Mouse (Mus musculus) heart, postnatal 4 days (tissue): ENCODE measurements around the gene Obsl1. TPM values are rescaled to one million over a fixed set of nuclear protein-coding genes. Genes with fewer than 3 reads are reported as not detected.

ENCODE experiments used
- DNase-seq: peaks from one replicate; pipeline ENCODE4 v3.0.0; 2021
- total RNA-seq, 2 experiments: library from RNA; stranded (reverse); gene quantifications; 2 replicates each; pipeline ENCODE4 v1.2.3; 2021

Obsl1 gene
- total RNA-seq, 2 experiments from 2014 or later: 196 to 210 TPM

DNA sequence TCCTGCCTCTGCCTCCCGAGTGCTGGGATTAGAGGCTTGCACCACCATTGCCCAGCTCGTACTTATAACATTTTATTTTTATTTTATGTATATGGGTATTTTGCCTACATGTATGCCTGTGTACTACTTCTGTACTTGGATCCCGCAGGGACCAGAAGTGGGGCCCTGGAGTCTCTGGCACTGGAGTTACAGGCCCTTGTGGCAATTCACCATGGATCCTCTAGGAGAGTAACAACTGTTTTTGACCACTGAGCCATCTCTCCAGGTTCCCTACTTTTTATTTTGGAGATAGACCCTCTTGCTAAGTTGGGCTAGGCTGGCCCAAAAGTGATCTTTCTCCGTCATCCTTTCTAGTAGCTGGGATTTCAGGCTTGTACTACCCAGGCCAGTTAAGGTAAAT lies 12.2 kb upstream of the Obsl1 start:
- no peak for DNase-seq

DNA sequence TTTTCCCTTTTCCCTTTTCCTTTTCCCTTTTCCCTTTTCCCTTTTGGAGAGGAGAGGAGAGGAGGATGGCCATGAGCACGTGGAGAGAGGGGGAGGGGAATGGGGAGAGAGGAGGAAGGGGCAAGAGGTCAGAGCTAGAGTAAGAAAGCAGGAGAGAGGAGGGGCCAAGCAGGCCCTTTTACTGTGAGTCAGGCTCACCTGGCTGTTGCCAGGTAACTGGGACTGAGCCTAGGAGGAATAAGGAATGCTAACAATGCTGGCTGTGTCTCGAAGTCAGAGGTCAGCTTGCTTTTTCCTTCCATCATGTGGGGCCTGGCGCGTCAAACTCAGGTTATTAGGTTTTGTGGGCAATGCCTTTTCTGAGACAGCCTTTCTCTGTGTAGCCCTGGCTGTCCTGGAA lies 11.7 kb upstream of the Obsl1 start:
- no peak for DNase-seq

DNA sequence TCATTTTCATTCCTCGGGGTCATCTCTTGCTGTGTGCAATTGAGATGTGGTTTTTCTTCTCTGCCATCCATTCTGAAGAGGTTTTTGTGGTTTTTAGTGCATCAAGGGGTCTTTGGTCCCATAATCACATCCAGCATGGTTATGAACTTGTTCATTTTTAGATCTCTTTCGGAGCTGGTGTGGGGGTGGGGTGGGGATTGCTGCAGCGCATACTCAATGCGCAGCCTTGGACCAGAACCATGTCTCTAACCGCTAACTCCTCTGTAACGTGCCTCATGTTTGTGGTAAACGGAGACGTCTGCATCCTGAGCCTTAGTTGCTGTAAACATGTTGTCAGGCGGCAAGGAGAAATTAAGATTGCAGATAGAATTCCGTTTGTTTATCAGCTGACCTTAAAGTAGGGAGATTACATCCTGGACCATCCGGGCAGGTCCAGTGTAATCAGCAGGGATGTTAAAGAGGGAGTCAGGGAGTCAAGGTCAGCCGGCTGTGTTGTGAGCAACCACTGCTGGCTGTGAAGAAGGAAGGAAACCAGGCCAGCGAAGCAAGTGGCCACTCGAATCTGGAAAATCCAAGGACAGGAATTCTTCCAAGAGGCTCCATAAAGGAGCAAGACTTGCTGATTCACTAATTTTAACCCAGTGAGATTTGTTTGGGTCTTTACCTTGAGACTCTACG lies 10.6 kb upstream of the Obsl1 start:
- peak; percentile 23 for DNase-seq

DNA sequence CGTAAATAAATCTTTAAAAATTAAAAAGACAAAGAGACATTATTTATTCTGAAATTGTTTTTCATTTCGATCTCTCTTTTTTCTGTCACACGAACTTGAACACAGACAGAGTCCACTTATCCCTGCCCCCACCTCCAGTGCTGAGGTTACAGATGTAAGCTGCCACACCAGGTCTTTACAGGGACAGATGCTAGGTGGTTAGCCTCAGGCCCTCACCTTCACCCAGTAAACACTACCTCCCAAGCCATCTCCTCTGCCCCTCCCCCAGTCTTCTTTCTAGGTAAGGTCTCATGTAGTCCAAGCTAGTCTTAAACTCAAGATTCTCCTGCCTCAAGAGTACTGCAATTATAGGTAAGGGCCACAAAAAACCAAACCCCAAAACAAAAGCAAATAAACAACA lies 6.3 kb upstream of the Obsl1 start:
- no peak for DNase-seq

DNA sequence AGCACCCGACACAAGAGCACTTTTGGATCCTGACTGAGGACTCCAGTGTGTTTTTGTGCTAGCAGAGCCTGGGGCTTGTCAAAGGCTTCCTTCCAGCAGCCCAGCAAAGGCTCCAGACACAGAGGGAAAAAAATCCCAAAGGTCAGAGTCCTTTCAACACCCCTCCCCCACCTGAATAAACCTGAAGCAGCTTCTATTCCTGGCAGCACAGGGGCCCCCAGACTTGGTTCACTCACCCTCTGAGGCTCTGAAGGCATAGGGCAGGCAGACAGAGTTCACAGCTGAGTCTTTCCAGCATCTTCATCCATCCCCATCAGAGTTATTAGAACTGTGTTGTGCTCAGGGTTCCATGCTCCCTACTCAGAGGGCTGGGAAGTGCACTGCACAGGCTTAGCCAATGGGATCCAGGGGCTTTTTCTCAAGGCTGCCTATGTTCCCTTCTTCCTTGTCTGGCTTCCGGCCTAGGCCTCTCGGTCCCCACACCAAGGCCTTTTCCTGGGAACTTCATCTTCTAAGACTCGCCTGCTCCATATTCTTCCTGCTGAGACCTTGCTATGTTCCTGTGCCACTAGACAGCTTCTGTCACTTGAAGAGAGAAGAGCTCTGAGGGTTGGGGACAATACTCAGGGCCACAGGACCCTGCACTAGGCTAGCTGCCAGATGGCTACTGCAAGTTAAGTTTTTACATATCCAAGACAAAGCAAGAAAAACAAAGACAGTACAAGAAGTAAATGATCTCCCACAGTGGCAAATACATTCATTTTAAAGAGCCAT lies 5.4 kb upstream of the Obsl1 start:
- DNase-seq: peak; percentile 51

DNA sequence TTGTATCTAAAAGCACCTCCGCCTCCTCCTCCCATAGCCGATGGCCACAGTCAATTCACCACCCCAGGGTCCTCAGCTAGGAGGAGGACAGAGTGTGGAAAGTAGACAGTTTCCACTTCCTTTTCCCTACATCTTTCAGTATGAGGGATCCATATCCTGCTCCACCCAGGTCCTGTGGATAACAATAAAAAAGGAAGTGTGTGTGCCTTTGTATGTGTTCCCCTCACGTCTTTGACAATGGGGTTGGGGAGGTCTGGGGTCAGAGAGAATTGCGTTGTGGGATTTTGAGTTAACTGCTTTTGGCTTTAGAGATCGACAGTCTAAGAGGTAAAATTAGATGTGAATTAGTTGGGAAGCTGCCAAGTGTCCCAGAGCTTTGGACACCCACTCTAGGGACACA lies 3.9 kb upstream of the Obsl1 start:
- peak; percentile 30 for DNase-seq

DNA sequence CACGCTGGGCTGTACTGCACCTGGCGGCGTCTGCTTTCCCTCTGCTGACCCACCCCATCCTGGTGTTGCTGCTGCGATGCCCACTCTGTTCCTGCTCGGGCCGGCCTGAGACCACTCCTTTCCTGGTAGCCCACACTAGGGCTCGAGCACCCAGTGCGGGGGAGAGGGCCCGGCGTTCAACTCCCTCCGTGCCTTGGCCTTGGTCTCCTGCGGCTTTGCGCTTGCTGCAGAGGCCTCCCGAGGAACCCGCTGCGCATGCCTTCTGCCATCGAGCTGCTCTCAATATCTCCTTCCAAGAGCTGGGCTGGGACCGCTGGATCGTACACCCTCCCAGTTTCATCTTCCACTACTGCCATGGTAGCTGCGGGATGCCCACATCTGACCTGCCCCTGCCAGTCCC lies 3.3 kb upstream of the Obsl1 start:
- DNase-seq: no peak

DNA sequence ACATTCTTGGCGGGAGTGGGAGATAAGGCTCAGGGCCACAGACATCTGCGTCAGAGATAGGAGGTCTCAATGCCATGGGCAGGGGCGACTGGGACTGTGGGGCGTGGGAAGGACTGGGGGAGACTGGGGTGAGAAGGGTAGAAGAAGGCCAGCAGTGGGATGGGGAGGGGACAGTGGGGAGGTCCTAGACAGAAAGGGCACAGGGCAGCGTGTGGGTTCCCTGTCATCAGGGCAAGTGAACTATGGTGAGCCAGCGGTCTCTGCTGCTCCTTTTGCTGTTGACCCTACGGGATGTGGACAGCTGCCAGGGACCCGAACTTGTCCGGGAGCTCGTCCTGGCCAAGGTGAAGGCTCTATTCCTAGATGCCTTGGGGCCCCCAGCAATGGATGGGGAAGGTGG lies 754 bp upstream of the Obsl1 start, which contains the start of gene Inha:
TSS of gene Inha (plus strand) at position 72 of the 400 bp plus-strand sequence.
- DNase-seq: peak; percentile 52

DNA sequence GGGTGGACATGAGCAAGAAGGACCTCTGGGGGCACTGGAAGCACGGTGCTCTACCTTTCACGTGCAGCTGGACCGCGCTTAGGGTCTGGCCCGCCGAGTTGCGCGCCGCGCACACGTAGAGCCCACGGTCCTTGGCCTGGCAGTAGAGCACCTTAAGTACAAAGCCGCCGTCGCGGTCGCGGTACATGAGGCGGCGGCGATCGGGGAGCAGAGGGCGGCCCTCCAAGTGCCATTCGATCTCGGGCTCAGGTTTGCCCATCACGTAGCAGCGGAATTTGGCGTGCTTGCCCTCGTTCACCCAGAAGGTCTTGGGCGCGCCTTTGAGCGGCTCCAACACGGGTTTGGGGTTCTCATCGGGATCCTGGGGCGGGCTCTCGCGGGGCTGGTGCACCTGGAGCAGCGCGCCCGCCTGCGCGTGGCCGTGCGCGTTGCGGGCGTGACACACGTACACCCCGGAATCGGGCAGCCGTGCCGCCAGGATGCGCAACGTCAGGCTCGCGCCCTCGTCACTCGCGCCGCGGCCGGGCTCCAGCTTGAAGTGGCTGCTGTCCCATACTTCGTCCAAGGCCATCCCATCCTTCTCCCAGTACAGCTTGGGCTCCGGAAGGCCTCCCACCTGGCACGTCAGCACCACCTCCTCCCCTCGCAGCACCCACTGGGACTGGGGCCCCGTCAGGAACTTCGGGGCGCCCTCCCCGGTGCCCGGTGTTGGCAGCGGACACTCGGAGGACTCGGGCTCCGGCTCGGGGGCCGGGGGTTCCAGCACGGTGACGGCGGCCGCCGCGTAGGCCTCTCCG lies 895 bp downstream of the Obsl1 start:
- DNase-seq: peak; percentile 80

DNA sequence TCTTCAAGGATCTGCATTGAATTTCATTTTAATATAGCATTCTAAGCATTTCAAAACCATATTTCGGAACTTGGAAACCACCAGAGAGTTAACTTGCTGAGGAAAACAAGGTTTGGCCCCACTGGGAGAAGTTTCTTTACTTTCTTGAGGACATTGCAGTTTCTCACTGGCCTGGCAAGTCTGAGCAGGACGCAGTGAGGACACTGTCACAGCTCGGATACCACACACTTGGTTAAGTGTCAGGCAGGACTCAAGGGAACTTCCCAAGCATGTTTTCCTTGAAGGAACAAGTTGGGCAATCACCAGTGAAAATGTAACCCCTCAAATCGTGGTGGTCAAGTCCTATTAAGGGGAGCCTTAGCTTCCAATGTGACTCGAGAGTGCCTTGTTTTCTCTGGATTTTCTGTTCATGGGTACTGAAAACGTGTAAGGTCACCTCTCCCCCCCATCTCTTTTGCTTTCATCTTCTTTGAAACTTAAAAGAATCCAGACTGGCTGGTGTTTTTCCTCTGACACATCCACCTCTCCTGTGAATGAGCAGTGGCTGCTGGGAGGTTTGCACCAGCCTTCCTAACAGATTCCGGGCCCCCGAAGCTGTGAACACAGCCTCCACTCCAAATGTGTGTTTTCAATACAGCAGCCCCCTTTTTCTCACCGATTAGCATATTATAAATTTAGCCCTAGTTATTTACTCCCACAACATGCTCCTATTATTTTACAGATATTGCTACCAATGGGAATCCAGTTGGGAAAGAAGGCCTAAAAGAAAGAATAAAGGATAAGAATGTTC lies 1.8 kb downstream of the Obsl1 start:
- no peak for DNase-seq

DNA sequence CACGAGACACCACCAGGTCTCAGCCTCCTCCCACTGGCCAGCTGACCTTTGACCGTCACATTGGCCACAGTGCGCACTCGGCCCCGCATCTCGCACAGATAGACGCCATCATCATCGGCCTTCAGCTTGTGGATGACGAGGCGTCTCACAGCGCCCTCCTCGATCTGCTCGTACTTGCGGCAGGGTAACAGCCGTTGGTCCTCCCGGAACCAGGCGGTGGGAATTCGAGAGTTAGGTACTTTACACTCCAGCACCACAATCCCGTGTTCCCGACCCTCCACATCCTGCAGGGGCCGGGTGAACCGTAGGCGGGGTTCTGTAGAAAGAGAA lies 2.6 kb downstream of the Obsl1 start:
- no peak for DNase-seq

DNA sequence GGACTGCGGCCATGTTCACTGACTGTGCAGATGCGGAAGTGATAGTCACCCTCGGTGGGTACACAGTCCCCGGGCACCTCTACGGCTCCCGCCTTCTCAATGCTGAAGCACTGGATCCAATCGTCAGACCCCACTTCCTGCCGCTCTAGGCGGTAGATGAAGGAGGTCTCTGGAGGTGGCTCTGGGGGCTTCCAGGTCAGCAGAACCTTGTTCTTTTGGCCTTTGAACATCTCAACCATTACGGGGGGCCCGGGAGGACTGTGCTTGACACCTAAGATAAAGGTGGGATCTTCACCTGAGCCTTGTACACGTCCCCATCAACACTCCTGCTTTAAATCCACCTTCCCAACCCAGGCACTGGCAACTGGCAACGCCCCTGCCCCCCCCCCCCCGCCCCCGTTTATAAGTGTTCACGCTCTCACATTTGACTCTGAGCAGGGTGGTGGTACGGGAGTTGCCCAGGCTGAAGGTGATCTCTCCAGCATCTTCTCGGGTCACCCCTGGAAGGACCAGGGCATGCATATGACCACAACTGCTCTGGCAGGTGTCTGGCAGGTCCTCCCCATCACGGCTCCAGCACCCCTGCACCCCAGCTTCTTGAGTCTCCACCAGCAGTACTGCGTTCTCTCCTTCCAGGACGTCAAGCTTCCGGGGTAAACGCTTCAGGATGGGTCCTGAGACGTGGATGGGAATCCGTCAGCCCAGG lies 3.2 kb downstream of the Obsl1 start:
- no peak for DNase-seq

DNA sequence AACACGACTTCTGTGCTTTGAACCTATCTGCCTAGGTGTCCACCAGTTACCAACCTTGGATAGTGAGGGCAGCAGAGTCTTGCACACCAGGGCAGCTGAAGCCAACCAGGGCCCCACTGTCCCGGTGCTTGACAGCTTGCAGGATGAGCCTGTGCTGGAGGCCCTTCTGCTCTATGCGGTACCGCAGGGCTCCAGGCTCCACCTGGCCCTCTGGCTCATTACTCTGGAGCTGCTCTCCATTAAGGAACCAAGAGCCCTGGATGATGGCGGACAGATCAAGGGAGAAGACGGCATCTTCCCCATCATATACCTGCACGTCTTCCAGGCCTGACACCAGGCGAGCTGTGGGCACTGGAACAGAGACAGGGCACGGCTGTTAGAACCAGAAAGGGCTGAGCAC lies 4.3 kb downstream of the Obsl1 start:
- no peak for DNase-seq

DNA sequence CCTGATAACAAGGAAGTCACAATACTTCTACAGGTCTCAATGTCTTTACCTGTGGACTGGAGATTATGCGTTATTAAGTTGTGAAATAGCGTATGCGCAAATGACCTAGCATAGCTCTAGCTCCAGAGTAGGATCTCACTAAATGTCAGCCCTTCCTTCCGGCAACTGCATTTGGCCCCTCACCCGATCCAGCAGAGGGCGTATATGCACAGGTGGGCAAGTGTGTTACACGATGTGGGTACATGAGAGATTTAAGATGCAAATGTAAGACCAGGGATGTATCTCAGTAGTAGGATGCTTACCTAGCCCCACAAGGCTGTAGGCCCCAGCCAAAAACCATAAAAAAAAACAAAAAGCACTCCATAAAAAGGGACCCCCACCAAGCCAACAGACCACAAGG lies 6.8 kb downstream of the Obsl1 start:
- no peak for DNase-seq

DNA sequence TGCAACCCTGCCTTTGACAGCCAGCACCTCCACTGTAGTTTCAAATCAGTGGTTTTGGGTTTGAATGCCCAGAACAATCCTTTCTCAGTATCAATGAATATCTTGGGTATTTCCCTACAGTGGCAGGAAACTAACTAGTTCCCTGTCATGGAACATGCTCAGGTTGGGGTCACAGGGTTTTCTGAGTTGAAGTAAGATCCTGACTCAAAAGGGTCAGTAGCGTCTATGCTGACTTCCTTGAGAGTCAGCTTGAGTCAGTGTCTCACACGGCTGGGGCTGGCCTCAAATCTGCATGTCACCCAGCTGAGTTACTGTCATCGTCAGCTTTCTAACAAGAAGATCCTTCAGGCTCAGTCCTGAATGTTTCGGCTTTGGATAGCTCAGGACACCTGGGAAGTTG lies 7.4 kb downstream of the Obsl1 start:
- DNase-seq: no peak

DNA sequence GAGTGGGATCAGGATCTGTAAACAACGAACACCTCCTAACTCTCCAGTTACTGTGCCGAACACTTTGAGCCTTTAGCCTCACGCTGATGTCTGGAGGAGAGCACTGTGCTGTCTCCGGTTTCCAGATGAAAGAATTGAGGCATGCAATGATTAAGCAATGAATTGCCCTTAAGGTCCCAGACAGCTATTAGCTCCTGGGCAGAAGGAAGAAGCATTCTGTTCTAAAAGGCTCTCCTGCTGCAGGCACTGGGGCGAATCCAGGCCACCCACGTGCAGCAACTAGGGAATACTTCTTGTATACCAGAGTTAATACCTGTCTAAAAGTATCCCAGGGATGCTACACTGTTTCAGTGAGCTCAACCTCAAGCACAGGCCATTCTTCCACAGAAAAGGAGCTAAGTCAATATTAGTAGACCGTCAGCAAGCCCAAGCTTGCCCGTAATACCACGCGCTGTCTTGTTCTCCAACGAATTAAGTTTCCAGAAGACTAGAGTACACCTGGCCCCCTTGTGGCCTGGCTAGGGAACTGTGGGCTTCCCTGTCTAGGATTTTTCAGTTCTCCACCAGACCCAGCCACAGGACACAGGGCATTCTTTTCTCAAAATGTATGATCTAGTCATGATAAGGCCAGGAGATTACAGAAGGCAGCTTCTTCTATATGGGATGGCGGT lies 11.2 kb downstream of the Obsl1 start:
- peak; percentile 57 for DNase-seq

DNA sequence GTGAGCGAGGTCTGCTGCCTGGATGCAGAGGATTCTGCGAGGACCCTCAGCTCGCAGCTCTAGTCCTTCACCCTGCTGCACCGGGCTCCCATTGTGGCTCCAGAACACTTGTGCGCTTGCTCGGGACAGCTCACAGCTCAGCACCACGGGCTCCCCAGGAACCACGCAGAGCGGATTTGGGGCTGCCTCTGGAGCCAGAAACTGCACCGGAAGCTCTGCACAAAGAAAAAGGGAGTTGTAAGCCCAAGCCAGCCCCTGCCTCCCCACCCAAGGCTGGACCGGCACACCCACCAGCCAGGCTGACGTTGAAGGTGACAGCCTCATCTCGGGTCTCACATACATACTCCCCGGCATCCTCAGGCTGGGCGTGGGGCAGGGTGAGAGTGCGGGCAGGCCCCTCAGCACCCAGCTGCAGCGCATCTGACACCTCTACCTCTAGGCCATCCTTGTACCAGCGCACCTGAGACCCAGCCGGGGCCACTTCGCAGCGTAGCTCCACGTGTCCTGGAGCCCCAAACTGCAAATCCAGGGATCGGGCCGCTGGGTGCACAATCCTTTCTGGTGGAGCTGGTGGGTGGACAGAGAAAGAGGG lies 13.6 kb downstream of the Obsl1 start:
- DNase-seq: no peak

DNA sequence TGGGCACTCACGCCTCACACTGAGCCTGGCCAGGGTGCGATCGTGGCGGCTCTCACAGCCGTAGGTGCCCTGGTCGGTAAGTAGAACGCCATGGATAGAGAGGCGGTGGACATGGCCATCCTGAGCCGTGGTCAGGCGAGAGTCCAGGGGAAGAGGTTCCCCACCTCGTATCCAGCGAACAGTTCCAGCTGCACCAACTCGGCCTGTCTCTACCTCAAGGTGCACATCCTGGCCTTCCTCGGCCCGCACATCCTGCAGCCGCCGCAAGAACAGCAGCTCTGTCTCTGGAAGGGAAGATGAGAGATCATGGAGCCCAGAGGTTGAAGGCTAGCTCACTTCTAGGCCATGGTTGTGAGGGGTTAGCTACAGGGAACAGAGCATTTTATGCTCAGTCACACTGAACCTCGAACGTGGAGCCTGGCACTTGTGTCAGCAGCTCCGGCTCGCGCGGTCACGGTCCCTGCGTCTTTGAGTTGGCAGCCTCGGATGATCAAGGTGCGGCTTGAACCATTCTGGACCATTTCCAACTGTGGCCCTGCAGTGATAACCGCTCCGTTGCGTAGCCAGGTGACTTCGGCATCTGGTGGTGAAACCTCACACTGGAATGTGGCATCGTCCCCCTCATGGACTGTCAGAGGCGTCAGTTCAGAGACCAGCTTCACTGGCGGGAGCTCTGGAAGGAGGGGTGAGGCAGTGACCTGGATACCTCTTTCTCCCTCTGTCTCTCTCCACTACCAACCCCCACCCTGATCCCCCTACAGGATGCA lies 15.3 kb downstream of the Obsl1 start:
- DNase-seq: no peak

DNA sequence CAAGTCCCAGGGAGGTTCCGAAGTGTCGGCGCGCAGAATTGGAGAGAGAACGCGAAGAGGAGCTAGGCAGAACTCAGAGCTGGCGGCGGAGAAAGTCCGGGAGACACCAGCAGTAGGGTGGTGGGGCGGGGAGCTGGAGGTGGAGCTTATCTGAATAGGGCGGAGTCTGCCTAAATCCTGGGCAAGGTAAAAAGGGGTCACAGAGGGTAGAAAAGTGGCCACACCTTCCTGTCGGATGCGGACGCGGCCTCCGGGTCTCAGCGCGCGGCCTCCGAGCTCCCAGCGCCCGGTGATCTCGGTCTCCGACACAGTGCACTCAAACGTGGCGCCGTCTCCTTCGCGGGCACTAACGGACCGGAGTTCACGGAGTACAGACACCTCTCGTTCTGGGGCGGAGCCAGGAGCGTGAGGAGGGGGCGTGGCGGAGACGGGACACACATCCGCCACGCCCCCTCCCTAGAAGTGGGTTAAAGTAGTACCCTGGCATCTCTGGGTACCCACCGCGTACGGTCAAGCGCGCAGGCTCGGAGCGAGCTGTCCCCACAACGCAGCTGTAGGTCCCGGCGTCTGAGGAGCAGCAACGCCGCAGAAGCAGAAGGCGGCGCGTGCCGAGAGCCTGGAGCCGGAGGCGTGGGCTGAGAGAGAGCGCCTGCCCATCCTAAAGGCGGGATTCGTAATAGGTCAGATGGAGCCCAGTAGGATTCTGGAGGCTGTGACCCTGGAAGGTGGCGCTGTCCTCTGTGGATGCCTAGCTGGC lies 18.7 kb downstream of the Obsl1 start:
- peak; percentile 68 for DNase-seq

DNA sequence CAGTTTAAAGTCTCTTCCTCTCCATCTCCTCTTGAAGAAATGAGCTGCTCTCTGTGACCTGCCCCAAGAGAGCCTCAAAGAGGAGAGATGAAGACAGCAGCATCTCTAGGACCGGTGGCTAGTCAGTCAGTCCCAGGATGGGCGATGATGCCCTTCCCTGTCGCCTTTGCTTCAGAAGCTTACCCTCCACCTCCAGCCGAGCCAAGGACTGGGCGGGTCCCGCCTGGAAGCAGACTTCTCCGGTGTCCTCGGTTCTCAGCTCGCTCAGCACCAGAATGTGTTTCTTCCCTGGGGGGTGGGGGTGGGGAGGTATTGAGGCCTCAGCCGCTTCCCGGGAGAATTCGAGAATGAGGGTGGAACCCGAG lies 19.2 kb downstream of the Obsl1 start:
- DNase-seq: no peak
